Mouse (Mus musculus) kidney, adult 2 months (tissue): ENCODE results near the gene Vav3. TPM values are rescaled to one million over a fixed set of nuclear protein-coding genes. Genes with fewer than 3 reads are reported as not detected.

Source experiments
- DNase-seq: peaks from one replicate; pipeline ENCODE4 v3.0.0; 2021
- H3K27ac ChIP-seq: fragments of 200-500 bp; 2 replicates; pipeline ENCODE4 v1.5.1; 2012; ENCODE audit warnings: low read depth, low read length, control low read depth, inconsistent platforms; ENCODE audit not compliant: insufficient read depth
- H3K27me3 ChIP-seq: fragments of 200-500 bp; replicated peaks from 2 replicates; pipeline ENCODE4 v1.6.1; 2012; ENCODE audit warnings: mild to moderate bottlenecking, moderate library complexity, low read length, inconsistent platforms; ENCODE audit not compliant: control insufficient read depth, insufficient read depth
- H3K36me3 ChIP-seq: fragments of 200-500 bp; 2 replicates; pipeline ENCODE4 v1.6.1; 2012; ENCODE audit warnings: mild to moderate bottlenecking, moderate library complexity, low read length, inconsistent platforms; ENCODE audit not compliant: control insufficient read depth, insufficient read depth
- H3K4me1 ChIP-seq: fragments of 200-500 bp; 2 replicates; pipeline ENCODE4 v1.6.1; 2011; ENCODE audit warnings: low read length; ENCODE audit not compliant: control insufficient read depth, insufficient read depth
- H3K4me3 ChIP-seq: fragments of 200-500 bp; 2 replicates; pipeline ENCODE4 v1.5.1; 2011; ENCODE audit warnings: mild to moderate bottlenecking, low read depth, low read length, control low read depth; ENCODE audit not compliant: insufficient read depth
- CTCF ChIP-seq: fragments of 200-500 bp; conservative IDR thresholded peaks from 2 replicates; pipeline ENCODE4 v1.5.1; 2011; ENCODE audit warnings: low read depth, mild to moderate bottlenecking, control low read depth, low read length, moderate library complexity, mixed read lengths; ENCODE audit not compliant: insufficient read depth, insufficient read length
- POLR2A ChIP-seq: fragments of 200-500 bp; IDR thresholded peaks from one replicate; pipeline ENCODE4 v1.6.1; 2011; ENCODE audit warnings: low read depth, low read length, control low read depth
- WGBS: fragments of 180-500 bp; shearing (Covaris S2); methylation state at CpG from one replicate; pipeline ENCODE4 v1.1.7; 2018; 5-methylcytosine and 5-hydroxymethylcytosine counted together
- polyA plus RNA-seq: library from polyadenylated mRNA; depleted of rRNA; stranded (reverse); fragments of >200 nt; gene quantifications from 2 replicates; pipeline ENCODE4 v1.2.3, GENCODE M21; 2012

Gene Vav3
- polyA plus RNA-seq, 1 experiment: 6.8 TPM

DNA sequence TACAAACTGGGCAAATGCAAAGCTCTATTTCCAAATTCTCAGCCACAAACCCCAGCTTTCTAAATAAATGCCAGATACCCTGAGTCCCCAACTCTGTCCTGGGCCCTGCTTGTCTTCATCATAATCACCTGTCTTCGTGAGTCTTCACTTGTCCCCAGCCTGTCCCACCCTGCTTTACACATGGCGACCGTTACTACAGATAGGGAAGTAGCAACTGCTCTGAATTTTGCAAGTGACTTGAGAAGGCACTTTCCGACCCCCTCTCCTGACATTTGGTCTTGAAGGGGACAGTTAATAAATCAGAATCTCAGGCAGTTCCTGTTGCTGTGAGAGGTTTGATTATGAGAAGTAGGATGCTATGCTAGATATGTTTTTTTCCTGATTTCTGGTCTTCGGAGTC is 13.4 kb downstream of the Vav3 start:
- Histone ChIP-seq H3K4me3 (no peak overlapping the region), H3K27me3 (no peaks in the 10 kb centered on the region), H3K4me1 (0 out of 2 replicates have a peak, but pooled peaks cover 3% of the 10 kb centered on the region), H3K36me3 (no peaks in the 10 kb centered on the region), H3K27ac (no peak overlapping the region)
- no peak for DNase-seq
- WGBS: 84% methylated on average over 5 of the region's 5 CpGs
- TF ChIP-seq POLR2A (no peak), CTCF (no peak)

DNA sequence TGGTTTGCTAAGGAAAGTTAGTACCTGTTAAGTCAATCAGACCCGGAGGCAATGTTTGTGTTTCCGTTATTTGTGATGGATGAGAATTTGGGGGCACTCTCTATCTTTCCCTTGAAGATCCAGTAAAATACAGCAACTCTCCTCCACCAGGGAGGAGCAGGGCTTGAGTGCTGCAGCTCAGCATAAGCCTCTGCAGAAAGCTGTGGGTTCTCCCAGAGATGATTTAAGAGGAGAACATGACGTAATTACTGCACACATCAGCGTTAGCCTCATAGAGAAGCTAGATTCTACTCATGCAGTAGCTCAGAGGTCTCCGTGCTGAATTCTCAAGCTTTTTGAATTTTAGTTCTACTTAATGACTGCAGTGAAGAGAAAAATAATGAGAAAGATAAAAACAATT is 14.7 kb downstream of the Vav3 start:
- Histone ChIP-seq H3K36me3 (no peaks in the 10 kb centered on the region), H3K4me3 (no peak overlapping the region), H3K4me1 (0 out of 2 replicates have a peak, but pooled peaks cover 3% of the 10 kb centered on the region), H3K27me3 (no peaks in the 10 kb centered on the region), H3K27ac (no peak overlapping the region)
- WGBS: 70% methylated on average over 5 of the region's 5 CpGs
- no peak for TF ChIP-seq CTCF
- no peak for TF ChIP-seq POLR2A
- no peak for DNase-seq

DNA sequence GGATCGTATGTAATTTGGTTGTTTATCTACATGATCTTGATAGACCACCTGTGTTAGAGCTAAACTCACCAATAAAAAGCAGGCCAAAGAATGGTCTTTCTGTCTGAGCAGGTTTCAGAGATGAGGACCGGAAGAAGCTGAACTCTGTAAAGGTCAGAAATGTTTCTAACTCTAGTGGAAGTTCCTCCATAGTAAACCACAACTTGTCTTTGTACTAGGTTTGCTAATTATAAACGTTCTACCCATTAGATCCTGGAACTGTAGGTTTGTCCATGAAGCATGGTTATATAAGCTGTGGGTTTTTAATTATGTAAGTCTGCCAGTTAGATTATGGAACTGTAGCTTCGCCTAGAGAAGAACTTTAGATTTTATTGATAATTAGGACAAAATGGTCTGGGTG is 20.3 kb downstream of the Vav3 start:
- H3K27ac ChIP-seq: no peak overlapping the region
- no peak overlapping the region for H3K4me3 ChIP-seq
- no peaks in the 10 kb centered on the region for H3K27me3 ChIP-seq
- DNase-seq: no peak
- WGBS: 64% methylated on average over 4 of the region's 4 CpGs
- no peak for TF ChIP-seq POLR2A
- TF ChIP-seq CTCF: no peak
- H3K4me1 ChIP-seq: no peaks in the 10 kb centered on the region
- H3K36me3 ChIP-seq: no peaks in the 10 kb centered on the region

DNA sequence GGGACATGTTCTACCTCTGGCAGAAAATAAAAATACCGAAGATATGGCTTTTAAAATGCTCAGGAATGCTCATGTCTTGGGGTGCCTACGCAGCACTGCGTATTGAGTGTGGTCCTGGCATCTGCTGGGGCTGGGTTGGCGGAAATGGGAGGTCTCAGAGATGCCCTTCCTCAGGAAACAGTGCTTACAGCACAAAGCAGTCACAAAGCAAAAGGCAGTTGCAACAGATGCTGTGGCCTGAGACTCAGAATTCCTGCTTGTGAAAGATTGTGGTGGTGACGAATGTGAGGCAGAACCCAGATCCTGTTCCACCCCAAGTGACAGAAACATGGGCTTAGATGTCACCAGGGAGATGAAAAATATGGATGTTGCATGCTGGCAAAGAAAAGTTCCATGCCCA is 21.4 kb downstream of the Vav3 start:
- Histone ChIP-seq H3K36me3 (no peaks in the 10 kb centered on the region), H3K27me3 (no peaks in the 10 kb centered on the region), H3K27ac (no peak overlapping the region), H3K4me3 (no peak overlapping the region), H3K4me1 (no peaks in the 10 kb centered on the region)
- TF ChIP-seq POLR2A (no peak), CTCF (no peak)
- peak; percentile 36 for DNase-seq
- WGBS: 73% methylated on average over 5 of the region's 5 CpGs

- DNase-seq: no peak
- Histone ChIP-seq H3K27me3 (no peaks in the 10 kb centered on the region), H3K4me3 (no peak overlapping the region), H3K36me3 (no peaks in the 10 kb centered on the region), H3K4me1 (no peaks in the 10 kb centered on the region), H3K27ac (no peak overlapping the region)
- 74% methylated on average over 3 of the region's 3 CpGs for WGBS
- TF ChIP-seq POLR2A: no peak
- TF ChIP-seq CTCF: no peak
Observed at GRCm38 (mm10) chr3:109362310-109362709, 21.9 kb downstream of the Vav3 start.

DNA sequence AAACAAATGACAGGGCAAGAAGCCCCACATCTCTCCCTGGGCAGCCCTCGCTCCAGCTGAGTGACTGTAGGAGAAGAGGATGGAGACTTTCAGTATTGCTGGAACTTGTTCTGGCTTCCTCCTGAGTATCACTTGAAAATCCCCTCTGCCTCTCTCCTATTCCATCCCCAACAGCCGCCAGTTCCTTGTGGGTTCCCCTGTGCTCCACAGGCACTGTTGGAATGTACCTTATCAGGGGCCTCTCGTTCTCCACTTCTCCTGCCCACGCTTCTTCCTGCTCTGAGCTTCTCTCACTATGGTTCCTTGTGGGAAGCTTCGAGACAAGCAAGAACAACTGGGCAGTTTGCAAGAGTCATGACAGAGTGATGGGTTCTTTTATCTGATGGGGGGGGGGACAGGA is 23.1 kb downstream of the Vav3 start:
- TF ChIP-seq CTCF (no peak), POLR2A (no peak)
- 71% methylated on average over 5 of the region's 5 CpGs for WGBS
- no peak for DNase-seq

GRCm38 (mm10) chr3:109365875-109366274 is 25.4 kb downstream of the Vav3 start:
- H3K36me3 ChIP-seq: no peaks in the 10 kb centered on the region
- DNase-seq: no peak
- H3K4me1 ChIP-seq: no peaks in the 10 kb centered on the region
- no peaks in the 10 kb centered on the region for H3K27me3 ChIP-seq
- no peak overlapping the region for H3K27ac ChIP-seq
- TF ChIP-seq CTCF (no peak), POLR2A (no peak)
- H3K4me3 ChIP-seq: no peak overlapping the region
- WGBS: 80% methylated on average over 2 of the region's 2 CpGs

More for the DNA sequence above, 23.1 kb downstream of the Vav3 start:
- no peak overlapping the region for H3K27ac ChIP-seq
- H3K36me3 ChIP-seq: no peaks in the 10 kb centered on the region
- H3K4me3 ChIP-seq: no peak overlapping the region
- no peaks in the 10 kb centered on the region for H3K4me1 ChIP-seq
- no peaks in the 10 kb centered on the region for H3K27me3 ChIP-seq
